ENCODE assay signal across 8 mouse cellular contexts in the genomic region with DNA sequence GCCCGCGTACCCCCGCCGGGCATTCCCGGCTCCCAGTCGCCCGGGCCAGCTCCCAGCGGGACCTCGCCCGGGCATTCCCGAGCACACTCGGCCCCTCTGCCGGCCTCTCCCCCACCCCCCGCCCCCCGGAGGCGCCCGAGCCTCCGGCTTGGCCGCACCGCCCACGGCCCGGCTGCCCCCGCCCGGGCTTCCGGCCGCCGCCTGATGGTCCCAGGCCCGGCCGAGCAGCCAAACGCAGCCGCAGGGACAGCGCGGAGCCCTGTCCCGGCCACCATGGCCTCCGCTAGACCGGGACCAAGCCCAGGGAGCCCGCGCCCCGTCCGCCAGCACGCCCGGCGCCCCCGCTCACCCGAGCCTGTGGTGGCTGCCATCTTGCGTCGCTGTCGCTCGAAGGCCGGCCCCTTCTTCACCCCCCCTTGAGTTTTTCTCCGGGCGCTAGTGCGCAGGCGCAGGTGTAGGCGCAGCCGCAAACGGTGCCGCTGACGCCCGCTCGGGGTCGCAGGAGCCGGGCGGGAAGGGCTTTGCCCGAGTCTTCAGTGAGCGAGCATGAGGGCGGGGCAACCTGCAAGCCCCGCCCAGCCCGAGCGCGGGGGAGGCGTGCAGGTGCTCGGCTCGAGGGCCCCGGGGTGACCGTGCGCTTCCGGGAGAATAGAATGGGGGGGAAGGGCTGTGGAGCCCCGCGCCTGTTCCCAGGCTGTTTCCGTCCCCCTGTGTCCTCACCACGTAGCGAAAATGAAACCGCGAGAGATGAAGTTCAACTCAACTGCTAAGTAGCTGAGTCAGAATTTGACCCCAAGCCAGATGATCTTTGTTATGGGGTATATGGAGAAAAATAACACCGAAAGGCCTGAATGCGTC. TPM values are rescaled to one million over a fixed set of nuclear protein-coding genes. Genes with fewer than 3 reads are reported as not detected.
DNase-seq lines count a peak whose midpoint lies in the region; ATAC-seq lines count a peak whose summit lies in the region.

A gene (minus strand): TSS at position 505 of the 858 bp plus-strand sequence.

- under 1% methylated on average over 85 of the region's 87 CpGs for WGBS in heart, embryonic 14.5 days
- under 1% methylated on average over 87 of the region's 87 CpGs for WGBS in liver, embryonic 13.5 days (ENCODE audit: insufficient replicate concordance)
- WGBS in stomach, embryonic 16.5 days: under 1% methylated on average over 84 of the region's 87 CpGs

- DNase-seq in CD4-positive, CD25-positive, alpha-beta regulatory T cell, adult 2 months (ENCODE audit: low read depth, low spot score): peak; percentile 99
- peak; percentile 89 for DNase-seq in fibroblast of lung, adult 2 months (ENCODE audit: low read depth)
- DNase-seq in kidney, postnatal 14 days: peak; percentile 98
- peak; percentile 98 for DNase-seq in liver, embryonic 13.5 days
- DNase-seq in neural tube, embryonic 10.5 days (ENCODE audit: extremely low spot score, low spot score): peak; percentile 98

- no peaks in the 10 kb centered on the region for H3K27me3 ChIP-seq in heart, embryonic 14.5 days (ENCODE audit: control insufficient read depth, insufficient read depth, low read length)
- H3K27me3 ChIP-seq in liver, embryonic 13.5 days: no peaks in the 10 kb centered on the region
- no peaks in the 10 kb centered on the region for H3K27me3 ChIP-seq in stomach, embryonic 16.5 days (ENCODE audit: control insufficient read depth, insufficient read depth, low read length)

- H3K9me3 ChIP-seq in heart, embryonic 14.5 days (ENCODE audit: control insufficient read depth, low read length): no peaks in the 10 kb centered on the region
- no peaks in the 10 kb centered on the region for H3K9me3 ChIP-seq in liver, embryonic 13.5 days (replicated peaks)
- H3K9me3 ChIP-seq in stomach, embryonic 16.5 days (replicated peaks; ENCODE audit: control insufficient read depth, low read length): no peaks in the 10 kb centered on the region

- peaks cover 18% of the 10 kb centered on the region for H3K36me3 ChIP-seq in heart, embryonic 14.5 days (ENCODE audit: control insufficient read depth, insufficient read depth, low read length)
- peaks cover 23% of the 10 kb centered on the region for H3K36me3 ChIP-seq in liver, embryonic 13.5 days
- H3K36me3 ChIP-seq in stomach, embryonic 16.5 days (ENCODE audit: control insufficient read depth, insufficient read depth, low read length): no peaks in the 10 kb centered on the region

- H3K4me2 ChIP-seq in heart, embryonic 14.5 days (ENCODE audit: low read length): peak within 1 kb of the TSS; percentile 79
- peak within 1 kb of the TSS; percentile 93 for H3K4me2 ChIP-seq in liver, embryonic 13.5 days
- H3K4me2 ChIP-seq in stomach, embryonic 16.5 days (ENCODE audit: low read depth, low read length): peak within 1 kb of the TSS; percentile 96

- peak within 1 kb of the TSS; percentile 94 for H3K27ac ChIP-seq in brown adipose tissue, adult 24 weeks (replicated peaks; ENCODE audit: low read depth, low read length)
- H3K27ac ChIP-seq in heart, embryonic 14.5 days (replicated peaks in 1 of 2; ENCODE audit: control insufficient read depth in 1 of 2, insufficient read depth in 1 of 2, low read depth in 2 of 2, low read length in 2 of 2): peak within 1 kb of the TSS; percentile 80 to 93
- peak within 1 kb of the TSS; percentile 100 for H3K27ac ChIP-seq in liver, embryonic 13.5 days
- H3K27ac ChIP-seq in stomach, embryonic 16.5 days (ENCODE audit: low read length): peak within 1 kb of the TSS; percentile 89

- H3K9ac ChIP-seq in heart, embryonic 14.5 days (ENCODE audit: low read length): peak within 1 kb of the TSS; percentile 93
- H3K9ac ChIP-seq in liver, embryonic 13.5 days: peak within 1 kb of the TSS; percentile 100
- peak within 1 kb of the TSS; percentile 98 for H3K9ac ChIP-seq in stomach, embryonic 16.5 days (ENCODE audit: low read length)

- peak; percentile 88 for ATAC-seq in heart, embryonic 14.5 days (ENCODE audit: insufficient number of reproducible peaks, insufficient read depth, low FRiP score, low read depth)
- peak; percentile 66 for ATAC-seq in liver, embryonic 13.5 days (ENCODE audit: low read depth)
- ATAC-seq in stomach, embryonic 16.5 days (ENCODE audit: insufficient read depth, low FRiP score): peak; percentile 91

- peaks cover 23% of the 10 kb centered on the region for H3K4me1 ChIP-seq in brown adipose tissue, adult 24 weeks (ENCODE audit: control insufficient read depth, insufficient read depth, insufficient read length, low read length)
- peaks cover 40 to 54% of the 10 kb centered on the region in 2 experiments for H3K4me1 ChIP-seq in heart, embryonic 14.5 days (ENCODE audit: control insufficient read depth in 2 of 2, insufficient read depth in 2 of 2, low read length in 2 of 2)
- H3K4me1 ChIP-seq in liver, embryonic 13.5 days (replicated peaks): peaks cover 82% of the 10 kb centered on the region
- peaks cover 53% of the 10 kb centered on the region for H3K4me1 ChIP-seq in stomach, embryonic 16.5 days (ENCODE audit: control insufficient read depth, insufficient read depth, low read length)

- peak within 1 kb of the TSS; percentile 80 for H3K4me3 ChIP-seq in brown adipose tissue, adult 24 weeks (ENCODE audit: insufficient read depth, low read depth, low read length)
- peak within 1 kb of the TSS; percentile 90 to 94 for H3K4me3 ChIP-seq in heart, embryonic 14.5 days (ENCODE audit: control insufficient read depth in 1 of 2, insufficient read depth in 1 of 2, low read depth in 1 of 2, low read length in 2 of 2)
- H3K4me3 ChIP-seq in liver, embryonic 13.5 days (replicated peaks): peak within 1 kb of the TSS; percentile 97
- peak within 1 kb of the TSS; percentile 86 for H3K4me3 ChIP-seq in stomach, embryonic 16.5 days (replicated peaks; ENCODE audit: low read length)

RNA-seq across cellular contexts. Expression of the gene that starts here (rescaled TPM):
- 113 and 141 TPM in 2 replicates for polyA plus RNA-seq in brown adipose tissue, adult 24 weeks (2012; ENCODE audit: insufficient read depth, insufficient read length, missing spikeins)
- 166 and 175 TPM in 2 replicates for polyA plus RNA-seq in heart, embryonic 14.5 days (2014; fragmentation: Nextera tagmentation; extraction: Ambion mirVana)
- 205 and 229 TPM in 2 replicates for polyA plus RNA-seq in liver, embryonic 13.5 days (2015; fragmentation: Nextera tagmentation; extraction: Ambion mirVana)
- 267 and 298 TPM in 2 replicates for polyA plus RNA-seq in stomach, embryonic 16.5 days (2015; fragmentation: Nextera tagmentation; extraction: Ambion mirVana)

Comparison
In these comparisons a context has a peak if more than half of its experiments do, and no peak if none do; other contexts are left out.
1. Peak in every context shown above with its lines: DNase-seq, ATAC-seq, H3K4me3 ChIP-seq and H3K27ac ChIP-seq.